Mouse (Mus musculus): Measurements from ENCODE around the gene Gm12169. TPM values are rescaled to one million over a fixed set of nuclear protein-coding genes. Genes with fewer than 3 reads are reported as not detected.

The Gm12169 gene
- total RNA-seq, 2 experiments from 2014 or later = not detected

Other genes starting within 250 kb of the Gm12169 start
- gene Cyfip2, start 211.4 kb upstream of the Gm12169 start, total RNA-seq (2021) = 100 to 1,000 TPM; 362 to 381 TPM
- under 1 TPM; 0.36 to 0.58 TPM for gene Itk, start 134.7 kb upstream of the Gm12169 start, total RNA-seq (2021)
- not detected for gene Fam71b, start 127.7 kb upstream of the Gm12169 start, total RNA-seq (2021)
- 10 to 100 TPM; 35.5 to 36.8 TPM for gene Med7, start 87.3 kb upstream of the Gm12169 start, total RNA-seq (2021)
- gene Havcr2, start 69.3 kb upstream of the Gm12169 start, total RNA-seq (2021) = 1 to 10 TPM; 2.0 to 2.2 TPM
- gene BC053393, start 47.3 kb downstream of the Gm12169 start, total RNA-seq (2021) = not detected
- not detected for gene Dppa1, start 105.0 kb downstream of the Gm12169 start, total RNA-seq (2021)
- not detected for gene Timd2, start 182.8 kb downstream of the Gm12169 start, total RNA-seq (2021)
- not detected for gene Havcr1, start 210.9 kb downstream of the Gm12169 start, total RNA-seq (2021)

All from layer of hippocampus, postnatal 14 days (tissue).